Mouse (Mus musculus): ENCODE data around the gene Ripor2.

GRCm38 (mm10) chr13:24604096-24604495, 22.1 kb downstream of the Ripor2 start:
- TF ChIP-seq POLR2A (IDR thresholded peaks at IDR 0.05; ENCODE audit: borderline replicate concordance, control insufficient read depth, low read depth, low read length) (no peak), CTCF (IDR thresholded peaks at IDR 0.05; ENCODE audit: control insufficient read depth, insufficient read depth, low read length) (no peak)

Measured in bone marrow, adult 2 months (tissue).